Mouse (Mus musculus) hindbrain, embryonic 12.5 days (tissue): ENCODE data around the gene Cped1. TPM values are rescaled to one million over a fixed set of nuclear protein-coding genes. Genes with fewer than 3 reads are reported as not detected.
"Not testable (repeated sequence)": the region's sequence is repeated elsewhere in the genome, so short reads cannot be mapped to it uniquely, and the experiment has no call there.

Experiments used
- ATAC-seq: fragments of 200-750 bp; cut with Nextera tagmentation; 2 replicates; pipeline ENCODE4 v1.8.0; 2017; ENCODE audit warnings: moderate TSS enrichment; ENCODE audit not compliant: low FRiP score
- H3K27ac ChIP-seq: fragments of 300-500 bp; sonication (generic); 2 replicates; pipeline ENCODE4 v1.5.1; 2016; ENCODE audit warnings: mild to moderate bottlenecking
- H3K27me3 ChIP-seq: fragments of 300-500 bp; sonication (generic); 2 replicates; pipeline ENCODE4 v1.6.1; 2016; ENCODE audit warnings: mild to moderate bottlenecking
- H3K36me3 ChIP-seq: fragments of 300-500 bp; sonication (generic); 2 replicates; pipeline ENCODE4 v1.6.1; 2016; ENCODE audit warnings: mild to moderate bottlenecking
- H3K4me1 ChIP-seq: fragments of 300-500 bp; sonication (generic); 2 replicates; pipeline ENCODE4 v1.6.1; 2016
- H3K4me2 ChIP-seq: fragments of 300-500 bp; sonication (generic); replicated peaks from 2 replicates; pipeline ENCODE4 v1.6.1; 2016; ENCODE audit warnings: mild to moderate bottlenecking
- H3K4me3 ChIP-seq: fragments of 300-500 bp; sonication (generic); 2 replicates; pipeline ENCODE4 v1.5.1; 2016; ENCODE audit warnings: mild to moderate bottlenecking
- H3K9ac ChIP-seq: fragments of 300-500 bp; sonication (generic); 2 replicates; pipeline ENCODE4 v1.6.1; 2016; ENCODE audit warnings: mild to moderate bottlenecking, moderate library complexity
- H3K9me3 ChIP-seq: fragments of 300-500 bp; sonication (generic); replicated peaks from 2 replicates; pipeline ENCODE4 v1.6.1; 2016; ENCODE audit warnings: mild to moderate bottlenecking
- WGBS: fragments of 180-500 bp; shearing (Covaris S2); methylation state at CpG from one replicate; pipeline ENCODE4 v1.1.7; 2016; 5-methylcytosine and 5-hydroxymethylcytosine counted together
- polyA plus RNA-seq: library from polyadenylated mRNA; unstranded; fragments of >200 nt; fragmentation: Nextera tagmentation; extraction: Ambion mirVana; gene quantifications from 2 replicates; pipeline ENCODE4 v1.2.1, GENCODE M21; 2016

Cped1 gene
- polyA plus RNA-seq, 1 experiment from 2014 or later, result 21.1 TPM

- H3K4me2 ChIP-seq, result no peak overlapping the region
- H3K27me3 ChIP-seq, result no peaks in the 10 kb centered on the region
- H3K4me3 ChIP-seq, result no peak overlapping the region
- no peak overlapping the region for H3K9ac ChIP-seq
- WGBS, result 91% methylated on average over 3 of the region's 3 CpGs
- no peak overlapping the region for H3K27ac ChIP-seq
- no peak for ATAC-seq
- no peaks in the 10 kb centered on the region for H3K36me3 ChIP-seq
- no peaks in the 10 kb centered on the region for H3K9me3 ChIP-seq
- no peaks in the 10 kb centered on the region for H3K4me1 ChIP-seq
Measured at GRCm38 (mm10) chr6:22103713-22104112, 118.0 kb downstream of the Cped1 start.

DNA sequence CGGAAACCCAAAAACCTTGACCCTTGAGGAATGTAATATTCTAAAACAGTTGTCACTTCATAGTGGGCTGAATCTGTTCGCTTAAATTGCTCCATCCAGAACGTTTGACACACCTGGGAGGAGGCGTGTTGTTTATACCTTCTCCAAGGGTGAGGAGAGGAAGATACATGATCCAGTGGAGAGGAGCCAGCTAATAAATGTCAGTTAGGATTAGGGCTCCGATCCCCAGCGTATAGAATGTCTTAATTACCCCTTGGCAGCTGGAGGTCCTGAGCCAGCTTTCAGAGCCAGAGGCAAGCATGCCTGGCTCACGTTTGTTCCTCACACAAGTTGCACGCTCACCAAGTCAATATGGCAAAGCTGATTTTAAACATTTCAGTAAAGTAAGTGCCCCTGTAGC is 118.5 kb downstream of the Cped1 start:
- no peak overlapping the region for H3K4me3 ChIP-seq
- H3K4me1 ChIP-seq, result no peaks in the 10 kb centered on the region
- H3K9ac ChIP-seq, result no peak overlapping the region
- no peaks in the 10 kb centered on the region for H3K9me3 ChIP-seq
- 47% methylated on average over 8 of the region's 8 CpGs for WGBS
- no peak for ATAC-seq
- no peaks in the 10 kb centered on the region for H3K27me3 ChIP-seq
- H3K27ac ChIP-seq, result no peak overlapping the region
- H3K36me3 ChIP-seq, result no peaks in the 10 kb centered on the region
- H3K4me2 ChIP-seq, result no peak overlapping the region

GRCm38 (mm10) chr6:22114079-22114478 is 128.4 kb downstream of the Cped1 start:
- no peak overlapping the region for H3K4me2 ChIP-seq
- H3K9me3 ChIP-seq, result no peaks in the 10 kb centered on the region
- H3K9ac ChIP-seq, result no peak overlapping the region
- ATAC-seq, result no peak
- no peaks in the 10 kb centered on the region for H3K27me3 ChIP-seq
- WGBS, result 84% methylated on average over 6 of the region's 6 CpGs
- no peaks in the 10 kb centered on the region for H3K4me1 ChIP-seq
- no peak overlapping the region for H3K4me3 ChIP-seq
- no peak overlapping the region for H3K27ac ChIP-seq
- H3K36me3 ChIP-seq, result no peaks in the 10 kb centered on the region

- 67% methylated on average over 1 of the region's 1 CpGs for WGBS
- no peak for ATAC-seq
- no peaks in the 10 kb centered on the region for H3K27me3 ChIP-seq
- no peaks in the 10 kb centered on the region for H3K36me3 ChIP-seq
- H3K9me3 ChIP-seq, result no peaks in the 10 kb centered on the region
- no peak overlapping the region for H3K9ac ChIP-seq
- H3K27ac ChIP-seq, result no peak overlapping the region
- H3K4me3 ChIP-seq, result no peak overlapping the region
- no peaks in the 10 kb centered on the region for H3K4me1 ChIP-seq
- H3K4me2 ChIP-seq, result no peak overlapping the region
Measured at GRCm38 (mm10) chr6:22116679-22117078, 131.0 kb downstream of the Cped1 start.

- no peak overlapping the region for H3K4me2 ChIP-seq
- H3K9me3 ChIP-seq, result no peaks in the 10 kb centered on the region
- H3K27ac ChIP-seq, result no peak overlapping the region
- H3K9ac ChIP-seq, result no peak overlapping the region
- no peak overlapping the region for H3K4me3 ChIP-seq
- peak; percentile 72 for ATAC-seq
- no peaks in the 10 kb centered on the region for H3K36me3 ChIP-seq
- no peaks in the 10 kb centered on the region for H3K27me3 ChIP-seq
- H3K4me1 ChIP-seq, result no peaks in the 10 kb centered on the region
- 44% methylated on average over 12 of the region's 12 CpGs for WGBS
Measured at GRCm38 (mm10) chr6:22122080-22122479, 136.4 kb downstream of the Cped1 start.

DNA sequence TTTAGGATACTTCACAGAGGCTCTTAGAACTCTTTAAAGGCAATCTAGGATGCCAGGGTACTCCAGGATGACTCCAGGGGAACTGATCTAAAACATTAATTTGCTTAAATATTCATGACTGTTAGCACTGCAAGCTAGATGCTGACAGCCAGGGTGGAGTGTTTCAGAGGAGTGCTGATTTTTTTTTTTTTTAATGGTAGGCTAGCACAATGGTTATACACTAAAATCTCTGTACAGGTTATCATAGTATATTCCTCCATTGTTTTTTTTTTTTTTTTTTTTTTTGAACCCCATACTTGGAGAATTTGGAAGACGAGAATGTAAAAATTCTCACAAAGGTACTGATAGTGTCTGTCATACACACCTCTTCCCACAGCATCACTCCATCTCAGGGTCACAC is 137.0 kb downstream of the Cped1 start:
- WGBS, result 93% methylated on average over 1 of the region's 1 CpGs
- Histone ChIP-seq H3K27me3 (no peaks in the 10 kb centered on the region), H3K4me2 (no peak overlapping the region), H3K9ac (no peak overlapping the region), H3K4me3 (no peak overlapping the region), H3K36me3 (no peaks in the 10 kb centered on the region), H3K27ac (no peak overlapping the region), H3K9me3 (no peaks in the 10 kb centered on the region), H3K4me1 (no peaks in the 10 kb centered on the region)
- no peak for ATAC-seq

- ATAC-seq, result no peak
- no peaks in the 10 kb centered on the region for H3K9me3 ChIP-seq
- H3K4me1 ChIP-seq, result no peaks in the 10 kb centered on the region
- H3K4me3 ChIP-seq, result no peak overlapping the region
- H3K4me2 ChIP-seq, result no peak overlapping the region
- H3K36me3 ChIP-seq, result no peaks in the 10 kb centered on the region
- WGBS, result 73% methylated on average over 3 of the region's 3 CpGs
- H3K27ac ChIP-seq, result no peak overlapping the region
- H3K27me3 ChIP-seq, result no peaks in the 10 kb centered on the region
- H3K9ac ChIP-seq, result no peak overlapping the region
Measured at GRCm38 (mm10) chr6:22123332-22123731, 137.6 kb downstream of the Cped1 start.

- H3K9ac ChIP-seq, H3K9me3 ChIP-seq, H3K27ac ChIP-seq, H3K36me3 ChIP-seq, ATAC-seq, H3K4me3 ChIP-seq, H3K27me3 ChIP-seq, H3K4me2 ChIP-seq, H3K4me1 ChIP-seq: not testable (repeated sequence)
- 89% methylated on average over 15 of the region's 31 CpGs for WGBS
Measured at GRCm38 (mm10) chr6:22124575-22125330, 139.0 kb downstream of the Cped1 start.

- H3K4me1 ChIP-seq, result no peaks in the 10 kb centered on the region
- no peaks in the 10 kb centered on the region for H3K27me3 ChIP-seq
- H3K4me3 ChIP-seq, result no peak overlapping the region
- no peak overlapping the region for H3K27ac ChIP-seq
- WGBS, result 78% methylated on average over 10 of the region's 10 CpGs
- no peaks in the 10 kb centered on the region for H3K9me3 ChIP-seq
- ATAC-seq, result no peak
- H3K4me2 ChIP-seq, result no peak overlapping the region
- H3K9ac ChIP-seq, result no peak overlapping the region
- no peaks in the 10 kb centered on the region for H3K36me3 ChIP-seq
Measured at GRCm38 (mm10) chr6:22135038-22135631, 149.4 kb downstream of the Cped1 start.

DNA sequence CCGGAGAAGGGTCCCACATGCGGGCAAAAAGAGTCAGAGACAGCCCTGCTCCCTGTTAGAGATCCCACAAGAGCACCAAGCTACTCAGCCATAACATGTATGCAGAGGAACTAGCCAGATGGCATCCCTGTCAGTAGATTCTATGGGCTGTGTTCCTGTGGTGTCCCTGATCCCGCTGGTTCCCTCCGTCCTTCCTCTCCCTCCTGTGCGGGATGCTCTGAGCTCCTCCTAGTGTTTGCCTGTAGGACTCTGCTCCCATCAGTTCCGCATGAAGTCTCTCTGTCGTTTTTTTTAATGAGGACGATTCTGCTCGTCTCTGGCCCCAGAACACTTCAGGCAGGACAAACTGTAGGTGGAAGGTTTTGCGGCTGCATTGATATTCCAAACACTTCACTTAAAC is 151.1 kb downstream of the Cped1 start:
- H3K27me3 ChIP-seq, result no peaks in the 10 kb centered on the region
- H3K4me1 ChIP-seq, result no peaks in the 10 kb centered on the region
- H3K36me3 ChIP-seq, result no peaks in the 10 kb centered on the region
- ATAC-seq, result peak; percentile 43; the same call in 1 of the 2 replicates
- H3K27ac ChIP-seq, result no peak overlapping the region
- H3K9ac ChIP-seq, result no peak overlapping the region
- no peak overlapping the region for H3K4me3 ChIP-seq
- WGBS, result 47% methylated on average over 10 of the region's 10 CpGs
- no peak overlapping the region for H3K4me2 ChIP-seq
- H3K9me3 ChIP-seq, result no peaks in the 10 kb centered on the region

GRCm38 (mm10) chr6:22140786-22141185 is 155.1 kb downstream of the Cped1 start:
- Histone ChIP-seq H3K4me3 (no peak overlapping the region), H3K36me3 (no peaks in the 10 kb centered on the region), H3K4me2 (no peak overlapping the region), H3K27ac (no peak overlapping the region), H3K9ac (no peak overlapping the region), H3K27me3 (no peaks in the 10 kb centered on the region), H3K4me1 (no peaks in the 10 kb centered on the region), H3K9me3 (no peaks in the 10 kb centered on the region)
- ATAC-seq, result no peak
- 76% methylated on average over 8 of the region's 8 CpGs for WGBS

DNA sequence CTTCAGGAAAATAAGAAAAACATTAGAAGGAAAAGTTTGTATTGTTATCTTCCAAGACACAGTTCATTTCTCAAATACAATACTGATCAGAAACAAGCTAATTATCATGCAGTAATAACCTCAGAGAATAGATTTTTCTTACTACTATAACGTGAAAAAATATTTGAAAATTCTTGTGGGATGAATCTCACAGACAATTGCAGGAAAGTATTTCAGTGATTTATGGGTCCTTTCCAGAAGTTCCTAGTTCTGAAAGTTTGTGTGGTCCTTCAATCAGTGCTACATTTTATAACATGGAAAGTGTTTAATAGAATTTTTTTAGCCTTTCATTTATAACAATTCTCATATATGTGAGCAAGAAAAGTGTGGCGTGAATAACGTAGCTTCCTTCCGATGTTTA is 161.5 kb downstream of the Cped1 start:
- no peaks in the 10 kb centered on the region for H3K36me3 ChIP-seq
- no peak overlapping the region for H3K27ac ChIP-seq
- H3K9ac ChIP-seq, result no peak overlapping the region
- WGBS, result 90% methylated on average over 4 of the region's 4 CpGs
- no peaks in the 10 kb centered on the region for H3K27me3 ChIP-seq
- H3K4me2 ChIP-seq, result no peak overlapping the region
- no peak overlapping the region for H3K4me3 ChIP-seq
- ATAC-seq, result no peak
- H3K9me3 ChIP-seq, result no peaks in the 10 kb centered on the region
- H3K4me1 ChIP-seq, result no peaks in the 10 kb centered on the region

- no peak overlapping the region for H3K4me3 ChIP-seq
- no peaks in the 10 kb centered on the region for H3K36me3 ChIP-seq
- H3K4me2 ChIP-seq, result no peak overlapping the region
- H3K4me1 ChIP-seq, result no peaks in the 10 kb centered on the region
- no peak overlapping the region for H3K27ac ChIP-seq
- H3K9me3 ChIP-seq, result no peaks in the 10 kb centered on the region
- no peak for ATAC-seq
- WGBS, result 86% methylated on average over 2 of the region's 2 CpGs
- no peak overlapping the region for H3K9ac ChIP-seq
- no peaks in the 10 kb centered on the region for H3K27me3 ChIP-seq
Measured at GRCm38 (mm10) chr6:22148511-22148910, 162.8 kb downstream of the Cped1 start.
